Mouse (Mus musculus): ENCODE data around the gene Med12l.

- TF ChIP-seq POLR2A (IDR thresholded peaks at IDR 0.05; ENCODE audit: borderline replicate concordance, extremely low read depth, low read depth, low read length), result no peak
- TF ChIP-seq CTCF (IDR thresholded peaks at IDR 0.05; ENCODE audit: insufficient read depth, low read length), result no peak
These were observed 290.3 kb downstream of the Med12l start for GRCm38 (mm10) chr3:59295699-59296562.

Measured in lung, adult 2 months (tissue).